9 mouse cellular contexts compared by ENCODE assay signal in genomic region chr5:8660738-8661151, GRCm38 (mm10). TPM values are rescaled to one million over a fixed set of nuclear protein-coding genes. Genes with fewer than 3 reads are reported as not detected.
DNase-seq lines count a peak whose midpoint lies in the region; ATAC-seq and TF ChIP-seq lines count a peak whose summit lies in the region.
"Had no signal": no experiment of that assay in that cellular context is flagged by ENCODE, and none has a peak within 500 bp of the region (broad histone marks: within the 10 kb centered on the region; RNA-seq: fewer than 3 reads in every experiment).

No protein-coding gene starts in this region.

- ATAC-seq in kidney, embryonic 16.5 days (ENCODE audit: low FRiP score, low TSS enrichment): no peak
- no peak for ATAC-seq in embryonic facial prominence, embryonic 13.5 days (ENCODE audit: insufficient number of reproducible peaks, insufficient read depth, low FRiP score, low TSS enrichment, low read depth)
- peak; percentile 34; the same call in 1 of the 2 replicates for ATAC-seq in intestine, embryonic 16.5 days
- no peak for ATAC-seq in midbrain, postnatal 0 days (ENCODE audit: low FRiP score)

- H3K27ac ChIP-seq in kidney, embryonic 16.5 days (ENCODE audit: low read length): no peak overlapping the region
- H3K27ac ChIP-seq in embryonic facial prominence, embryonic 13.5 days: no peak overlapping the region
- peak overlapping the region; percentile 68 for H3K27ac ChIP-seq in intestine, embryonic 16.5 days (ENCODE audit: low read length)
- no peak overlapping the region for H3K27ac ChIP-seq in midbrain, postnatal 0 days (ENCODE audit: low read depth, low read length)

- intact Hi-C loops in left cerebral cortex, postnatal 36 days (cut with DNase I): no loop called here

- WGBS in kidney, embryonic 16.5 days: 68% methylated on average over 10 of the region's 10 CpGs
- 55% methylated on average over 10 of the region's 10 CpGs for WGBS in embryonic facial prominence, embryonic 13.5 days
- 43% methylated on average over 10 of the region's 10 CpGs for WGBS in intestine, embryonic 16.5 days
- 61% methylated on average over 10 of the region's 10 CpGs for WGBS in midbrain, postnatal 0 days

- no peak overlapping the region for H3K9ac ChIP-seq in kidney, embryonic 16.5 days (replicated peaks; ENCODE audit: low read length)
- peak overlapping the region; percentile 63; the same call in 1 of the 2 replicates for H3K9ac ChIP-seq in embryonic facial prominence, embryonic 13.5 days
- peak overlapping the region; percentile 61 for H3K9ac ChIP-seq in intestine, embryonic 16.5 days (ENCODE audit: low read depth, low read length)
- H3K9ac ChIP-seq in midbrain, postnatal 0 days (replicated peaks; ENCODE audit: low read length, poor library complexity, severe bottlenecking): no peak overlapping the region

- H3K4me2 ChIP-seq in kidney, embryonic 16.5 days (replicated peaks; ENCODE audit: low read depth, low read length): peak overlapping the region; percentile 76
- H3K4me2 ChIP-seq in embryonic facial prominence, embryonic 13.5 days: peak overlapping the region; percentile 91
- peak overlapping the region; percentile 69 for H3K4me2 ChIP-seq in intestine, embryonic 16.5 days (ENCODE audit: low read depth, low read length)
- H3K4me2 ChIP-seq in midbrain, postnatal 0 days (ENCODE audit: low read depth, low read length, poor library complexity, severe bottlenecking): peak overlapping the region; percentile 82

- H3K4me1 ChIP-seq in kidney, embryonic 16.5 days (ENCODE audit: insufficient read depth, low read length): 0 out of 2 replicates have a peak, but pooled peaks cover 4% of the 10 kb centered on the region
- 0 out of 2 replicates have a peak, but pooled peaks cover 6% of the 10 kb centered on the region for H3K4me1 ChIP-seq in embryonic facial prominence, embryonic 13.5 days
- no peaks in the 10 kb centered on the region for H3K4me1 ChIP-seq in intestine, embryonic 16.5 days (ENCODE audit: control insufficient read depth, insufficient read depth, low read length)
- no peaks in the 10 kb centered on the region for H3K4me1 ChIP-seq in midbrain, postnatal 0 days (ENCODE audit: insufficient read depth, low read length)

- DNase-seq in kidney, adult 9 months: no peak
- no peak for DNase-seq in midbrain, postnatal 0 days (ENCODE audit: low spot score)
- DNase-seq in left cerebral cortex, postnatal 36 days (ENCODE audit: low spot score in 2 of 2): no peak
- DNase-seq in layer of hippocampus, adult 18-20 months (ENCODE audit: low spot score in 2 of 2): no peak
- no peak for DNase-seq in heart, adult 8-10 months (ENCODE audit: low spot score)

- H3K4me3 ChIP-seq in kidney, embryonic 16.5 days (ENCODE audit: low read length): peak overlapping the region; percentile 46
- H3K4me3 ChIP-seq in embryonic facial prominence, embryonic 13.5 days: peak overlapping the region; percentile 47
- peak overlapping the region; percentile 60 for H3K4me3 ChIP-seq in intestine, embryonic 16.5 days (ENCODE audit: low read length)
- H3K4me3 ChIP-seq in midbrain, postnatal 0 days (ENCODE audit: low read depth, low read length): peak overlapping the region; percentile 43

- no peak for TF ChIP-seq CTCF in midbrain, postnatal 0 days (IDR thresholded peaks at IDR 0.05)

- no peaks in the 10 kb centered on the region for H3K9me3 ChIP-seq in kidney, embryonic 16.5 days (ENCODE audit: low read length)
- H3K9me3 ChIP-seq in embryonic facial prominence, embryonic 13.5 days: no peaks in the 10 kb centered on the region
- H3K9me3 ChIP-seq in intestine, embryonic 16.5 days (ENCODE audit: control insufficient read depth, low read length): no peaks in the 10 kb centered on the region
- no peaks in the 10 kb centered on the region for H3K9me3 ChIP-seq in midbrain, postnatal 0 days (ENCODE audit: low read length)

- H3K27me3 ChIP-seq in kidney, embryonic 16.5 days (ENCODE audit: insufficient read depth, low read length): 0 out of 2 replicates have a peak, but pooled peaks cover 3% of the 10 kb centered on the region
- H3K27me3 ChIP-seq in embryonic facial prominence, embryonic 13.5 days: no peaks in the 10 kb centered on the region
- H3K27me3 ChIP-seq in intestine, embryonic 16.5 days (replicated peaks; ENCODE audit: control insufficient read depth, insufficient read depth, low read length): no peaks in the 10 kb centered on the region
- H3K27me3 ChIP-seq in midbrain, postnatal 0 days (ENCODE audit: insufficient read depth, low read length): no peaks in the 10 kb centered on the region

- H3K36me3 ChIP-seq in kidney, embryonic 16.5 days (ENCODE audit: insufficient read depth, low read length): no peaks in the 10 kb centered on the region
- H3K36me3 ChIP-seq in embryonic facial prominence, embryonic 13.5 days: no peaks in the 10 kb centered on the region
- no peaks in the 10 kb centered on the region for H3K36me3 ChIP-seq in intestine, embryonic 16.5 days (ENCODE audit: control insufficient read depth, insufficient read depth, low read length)
- H3K36me3 ChIP-seq in midbrain, postnatal 0 days (ENCODE audit: insufficient read depth, low read length): no peaks in the 10 kb centered on the region

RNA-seq across cellular contexts. Expression of gene Abcb1a, which starts 0.9 kb away (rescaled TPM):
- polyA plus RNA-seq in kidney, embryonic 16.5 days (2015; fragmentation: Nextera tagmentation; extraction: Ambion mirVana): 0.27 and 0.37 TPM in 2 replicates
- polyA plus RNA-seq in embryonic facial prominence, embryonic 13.5 days (2015; fragmentation: Nextera tagmentation; extraction: Ambion mirVana): 0.24 and 1.4 TPM in 2 replicates
- 9.0 and 11.9 TPM in 2 replicates for polyA plus RNA-seq in intestine, embryonic 16.5 days (2015; fragmentation: Nextera tagmentation; extraction: Ambion mirVana)
- 4.5 and 6.9 TPM in 2 replicates for total RNA-seq in midbrain, postnatal 0 days (2014; rRNA removed)
- polyA plus RNA-seq in midbrain, postnatal 0 days (2015; fragmentation: Nextera tagmentation; extraction: Ambion mirVana): 3.2 and 3.6 TPM in 2 replicates
- 10 to 100 TPM; 19.4 to 21.5 TPM for total RNA-seq in left cerebral cortex, postnatal 36 days (2021)
- total RNA-seq in layer of hippocampus, adult 18-20 months (2021): 10 to 100 TPM; 14.1 to 14.2 TPM
- total RNA-seq in heart, adult 8-10 months (2022): 10 to 100 TPM in 2 of 4 experiments, 1 to 10 TPM in 2; 8.1 to 12.9 (median 9.4) TPM
- total RNA-seq: MEL had no signal

RNA-seq across cellular contexts. Expression of gene Rundc3b, which starts 38.0 kb away (rescaled TPM):
- polyA plus RNA-seq in kidney, embryonic 16.5 days (2015; fragmentation: Nextera tagmentation; extraction: Ambion mirVana): 1.8 and 2.4 TPM in 2 replicates
- 5.4 and 6.0 TPM in 2 replicates for polyA plus RNA-seq in embryonic facial prominence, embryonic 13.5 days (2015; fragmentation: Nextera tagmentation; extraction: Ambion mirVana)
- 5.4 and 6.1 TPM in 2 replicates for polyA plus RNA-seq in intestine, embryonic 16.5 days (2015; fragmentation: Nextera tagmentation; extraction: Ambion mirVana)
- total RNA-seq in midbrain, postnatal 0 days (2014; rRNA removed): 68.0 and 81.7 TPM in 2 replicates
- 36.1 and 38.5 TPM in 2 replicates for polyA plus RNA-seq in midbrain, postnatal 0 days (2015; fragmentation: Nextera tagmentation; extraction: Ambion mirVana)
- 10 to 100 TPM; 32.3 to 33.0 TPM for total RNA-seq in left cerebral cortex, postnatal 36 days (2021)
- 10 to 100 TPM; 30.8 to 31.7 TPM for total RNA-seq in layer of hippocampus, adult 18-20 months (2021)
- total RNA-seq in heart, adult 8-10 months (2022): under 1 TPM; 0.26 to 0.66 (median 0.42) TPM
- total RNA-seq: MEL had no signal

Comparison
In these comparisons a context has a peak if more than half of its experiments do, and no peak if none do; other contexts are left out.
1. H3K9ac ChIP-seq: peak in embryonic facial prominence, embryonic 13.5 days (single experiment) and intestine, embryonic 16.5 days (single experiment); none in kidney, embryonic 16.5 days (single experiment) and midbrain, postnatal 0 days (single experiment).
2. RNA of gene Rundc3b, which starts 38.0 kb away (total RNA-seq): 68.0 to 81.7 TPM in midbrain, postnatal 0 days, 32.3 to 33.0 TPM in left cerebral cortex, postnatal 36 days and 30.8 to 31.7 TPM in layer of hippocampus, adult 18-20 months; 0.26 to 0.66 TPM in heart, adult 8-10 months; every median in the first group is over 10 times any median in the second.
3. Peak in every context shown above with its lines, with median percentiles within 50 percentile points of each other: H3K4me2 ChIP-seq and H3K4me3 ChIP-seq.